Mouse (Mus musculus) kidney, postnatal 10 days (tissue): Measurements from ENCODE around the gene Ptpn9.

ENCODE experiments used
- DNase-seq: peaks from one replicate; pipeline ENCODE4 v3.0.0; 2021; ENCODE audit warnings: mixed read lengths

Gene Ptpn9

GRCm38 (mm10) chr9:57014766-57015165 lies 20.0 kb downstream of the Ptpn9 start:
- DNase-seq = peak; percentile 66

DNA sequence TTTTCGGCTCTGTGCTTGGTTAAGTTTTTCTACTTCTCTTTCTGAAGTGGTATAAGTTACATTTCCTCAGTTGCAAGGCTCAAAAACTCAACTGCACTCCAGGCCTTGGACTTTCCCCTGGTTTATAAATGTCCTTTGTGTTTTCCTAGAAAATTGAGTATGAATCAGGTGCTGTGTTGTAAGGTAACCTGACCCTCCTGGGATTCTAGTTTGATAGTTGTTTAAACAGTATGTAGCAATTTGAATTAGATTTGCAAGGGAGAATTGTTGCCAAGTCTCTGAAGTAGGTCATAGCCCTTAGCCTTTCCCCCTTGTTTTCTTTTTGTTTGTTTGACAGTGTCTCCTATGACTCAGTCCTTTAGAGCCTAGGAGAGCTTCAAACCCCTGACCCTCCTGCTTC lies 22.9 kb downstream of the Ptpn9 start:
- no peak for DNase-seq

- DNase-seq = no peak
These were observed 37.0 kb downstream of the Ptpn9 start for GRCm38 (mm10) chr9:57031756-57032155.

DNA sequence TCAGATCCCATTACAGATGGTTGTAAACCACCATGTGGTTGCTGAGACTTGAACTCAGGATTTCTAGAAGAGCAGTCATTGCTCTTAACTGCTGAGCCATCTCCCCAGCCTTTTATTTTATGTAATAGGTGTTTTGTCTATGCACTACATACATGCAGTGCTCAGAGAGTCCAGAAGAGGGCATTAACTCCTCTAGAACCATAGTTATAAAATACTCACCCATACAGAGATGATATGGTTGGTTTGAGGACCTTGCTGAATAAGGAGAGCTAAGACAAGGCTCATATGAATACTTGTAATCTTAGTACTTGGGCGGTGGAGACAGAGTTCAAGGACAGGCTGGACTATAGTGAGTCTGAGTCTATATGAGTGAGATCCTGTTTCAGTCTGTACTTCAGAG lies 61.5 kb downstream of the Ptpn9 start:
- peak; percentile 77 for DNase-seq

- no peak for DNase-seq
These were observed 69.4 kb downstream of the Ptpn9 start for GRCm38 (mm10) chr9:57064164-57064563.

- DNase-seq = no peak
These were observed 73.5 kb downstream of the Ptpn9 start for GRCm38 (mm10) chr9:57068266-57068665.

GRCm38 (mm10) chr9:57070262-57070661 lies 75.5 kb downstream of the Ptpn9 start:
- no peak for DNase-seq

DNA sequence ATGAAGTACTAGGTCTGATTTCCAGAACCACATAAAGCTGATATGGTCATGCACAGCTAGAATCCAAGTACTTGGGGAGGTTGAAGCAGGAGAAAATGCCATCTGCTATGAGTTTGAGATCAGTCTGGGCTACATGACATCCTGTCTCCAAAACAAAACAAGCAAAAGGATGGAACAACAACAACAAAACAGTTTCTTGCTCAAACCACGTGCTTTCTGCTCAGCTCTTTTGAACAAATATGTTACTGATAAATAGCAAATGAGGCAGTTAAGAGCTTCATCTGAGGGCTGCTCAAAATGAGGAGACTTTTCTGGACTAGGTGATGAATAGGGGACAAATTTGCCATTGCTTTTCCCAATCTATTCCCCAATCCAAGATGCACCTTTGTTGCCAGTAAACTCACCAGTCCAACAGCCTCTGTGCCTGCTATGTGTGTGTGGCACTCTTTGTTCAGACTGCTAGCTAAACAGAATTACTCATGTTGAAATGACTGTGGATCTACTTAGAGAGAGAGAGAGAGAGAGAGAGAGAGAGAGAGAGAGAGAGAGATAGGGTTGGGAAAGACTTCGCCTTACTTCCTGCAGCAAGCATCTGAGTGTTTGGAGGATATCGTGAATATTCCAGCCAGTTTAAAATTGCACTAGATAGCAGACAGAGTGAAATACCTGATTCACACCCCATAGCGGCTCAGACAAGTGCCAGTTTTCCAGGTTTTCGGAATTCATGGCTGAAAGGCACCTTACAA lies 76.2 kb downstream of the Ptpn9 start:
- no peak for DNase-seq

DNA sequence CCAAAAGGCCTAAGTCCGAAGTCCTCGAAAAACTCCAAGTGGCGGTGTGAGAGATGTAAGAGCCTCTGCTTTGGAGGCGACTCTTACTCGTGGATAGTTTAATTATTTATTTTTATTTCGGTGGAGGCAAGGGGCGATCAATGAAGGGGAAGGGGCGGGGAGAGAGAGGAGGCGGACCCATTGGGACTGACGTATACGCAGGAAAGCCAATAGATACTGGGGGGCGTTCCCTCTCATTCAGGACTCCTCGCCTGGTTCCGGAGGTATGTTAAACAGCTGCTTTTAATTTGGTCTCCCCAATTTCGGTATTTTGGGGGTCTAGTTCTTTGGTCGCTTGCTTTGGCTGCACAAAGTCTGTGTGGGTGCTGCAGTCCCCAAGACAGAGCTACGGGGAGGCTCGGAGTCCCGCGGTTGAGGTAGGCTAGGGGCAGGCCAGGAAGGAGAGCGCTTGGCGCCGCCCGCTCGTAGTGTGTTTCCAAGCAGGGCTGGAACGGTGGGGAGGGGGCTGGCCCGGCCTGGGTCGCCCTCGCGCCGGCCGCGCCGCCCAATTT lies 77.2 kb downstream of the Ptpn9 start, which contains the start of gene Sin3a:
Gene Sin3a, plus strand, starts transcription at position 240 of the 551 bp plus-strand sequence.
- peak; percentile 83 for DNase-seq

DNA sequence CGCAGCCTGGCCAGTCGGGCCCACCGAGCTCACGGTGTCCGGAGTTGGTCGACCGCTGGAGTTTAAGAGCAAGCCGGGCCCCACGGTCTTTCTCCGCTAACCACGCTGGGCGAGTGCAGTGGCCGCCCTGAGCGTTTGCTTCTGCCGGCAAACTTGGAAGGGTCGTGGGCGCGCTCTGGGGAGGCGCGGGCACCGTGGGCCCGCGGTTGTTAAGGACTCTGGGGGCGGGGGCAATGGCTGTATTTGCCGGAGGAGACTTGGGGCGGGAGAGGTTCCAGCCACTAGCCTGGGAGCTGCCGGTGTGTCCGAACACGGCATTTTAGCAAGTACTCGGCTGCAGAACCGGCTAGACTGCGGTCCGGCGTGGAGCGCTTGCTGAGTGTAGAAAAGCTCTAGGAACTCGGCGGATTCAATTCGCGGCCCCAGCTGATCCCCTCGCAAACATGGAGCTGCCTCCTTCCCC lies 77.8 kb downstream of the Ptpn9 start:
- DNase-seq = no peak

DNA sequence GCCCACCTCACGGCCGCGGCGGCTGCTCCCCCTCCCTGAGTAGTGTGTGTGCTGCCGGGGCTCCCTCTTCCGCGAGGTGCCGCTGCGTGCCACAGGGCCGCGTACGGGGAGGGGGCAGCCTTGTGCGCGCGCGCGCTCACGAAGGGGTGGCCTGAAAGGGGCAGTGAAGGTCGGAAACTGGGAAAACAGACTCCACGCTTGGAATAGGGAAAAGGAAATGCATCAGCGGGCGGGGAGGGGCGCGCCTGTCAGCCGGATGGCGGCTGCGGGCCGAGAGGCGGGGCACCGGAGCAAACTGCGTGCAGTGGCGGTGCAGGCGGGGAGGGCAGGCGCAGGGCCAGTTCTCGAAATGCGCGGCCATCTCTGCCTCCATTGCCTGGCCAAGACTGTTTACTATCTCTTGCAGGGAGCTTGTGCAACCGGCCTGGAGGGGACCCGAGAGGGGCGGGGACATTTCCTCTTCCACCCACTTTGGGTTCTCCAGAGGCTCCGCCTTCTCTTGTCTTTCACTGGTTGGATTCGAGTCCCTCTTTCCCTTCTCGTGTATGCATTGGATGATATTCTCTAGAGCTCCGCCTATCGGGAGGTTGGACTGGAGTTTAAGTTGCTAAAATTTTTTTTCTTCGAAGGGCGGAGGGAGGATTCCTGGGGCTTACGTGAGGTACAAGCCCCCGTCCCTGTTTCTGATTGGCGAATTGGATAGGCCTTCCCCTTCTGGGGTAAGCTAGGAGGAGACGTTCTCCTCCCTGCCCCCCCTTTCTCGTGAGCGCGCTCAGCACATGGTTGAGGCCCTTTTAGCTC lies 78.5 kb downstream of the Ptpn9 start:
- peak; percentile 98 for DNase-seq

DNA sequence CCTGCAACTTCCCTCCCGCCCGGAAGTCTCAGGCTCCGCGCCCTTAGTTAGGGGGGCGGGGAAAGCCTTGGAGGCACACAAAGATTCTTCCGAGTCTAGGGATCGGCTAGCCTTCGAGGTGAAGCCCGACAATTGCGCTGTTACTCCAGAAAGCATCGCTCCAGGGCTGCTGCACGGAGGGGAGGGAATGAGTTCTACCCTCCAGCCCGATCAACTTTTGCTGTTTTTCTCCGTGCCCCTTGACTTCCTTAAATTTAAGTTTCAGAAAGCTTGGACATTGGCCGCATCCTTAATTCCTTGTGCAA lies 79.0 kb downstream of the Ptpn9 start:
- no peak for DNase-seq

GRCm38 (mm10) chr9:57074171-57074821 lies 79.6 kb downstream of the Ptpn9 start:
- peak; percentile 72 for DNase-seq

DNA sequence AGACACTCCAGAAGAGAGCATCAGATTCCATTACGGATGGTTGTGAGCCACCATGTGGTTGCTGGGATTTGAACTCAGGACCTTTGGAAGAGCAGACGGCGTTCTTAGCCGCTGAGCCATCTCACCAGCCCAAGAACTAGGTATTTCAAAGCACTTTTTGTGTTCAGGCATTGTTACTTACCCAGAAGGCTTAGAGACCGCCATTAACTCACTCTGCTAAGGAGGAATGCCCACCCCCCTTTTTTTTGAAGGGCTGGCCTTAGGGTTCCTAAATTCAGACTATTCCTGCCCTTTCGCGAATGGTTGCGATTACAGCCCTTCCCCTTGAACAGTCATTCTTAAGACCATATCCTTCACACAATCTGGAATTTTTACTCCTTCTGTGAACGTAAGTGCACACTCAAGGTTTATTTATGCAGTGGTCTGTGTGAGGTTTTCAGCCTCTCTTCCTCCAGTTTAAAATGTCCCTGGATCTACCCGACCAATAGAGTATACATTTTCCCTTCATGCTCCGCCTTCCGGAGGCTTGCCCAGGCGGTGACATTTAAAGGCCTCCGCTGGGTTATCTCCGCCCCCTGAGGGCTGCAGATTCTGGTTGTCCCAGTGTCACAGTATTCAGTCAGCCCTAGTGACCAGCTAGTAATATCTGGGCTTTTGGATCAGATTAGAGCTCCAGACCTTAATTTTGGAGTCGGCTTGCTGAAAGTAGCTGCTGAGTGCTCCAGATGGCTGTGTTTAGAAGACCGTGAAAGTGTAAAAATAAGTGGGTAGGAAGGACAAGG lies 80.3 kb downstream of the Ptpn9 start:
- peak; percentile 85 for DNase-seq

DNA sequence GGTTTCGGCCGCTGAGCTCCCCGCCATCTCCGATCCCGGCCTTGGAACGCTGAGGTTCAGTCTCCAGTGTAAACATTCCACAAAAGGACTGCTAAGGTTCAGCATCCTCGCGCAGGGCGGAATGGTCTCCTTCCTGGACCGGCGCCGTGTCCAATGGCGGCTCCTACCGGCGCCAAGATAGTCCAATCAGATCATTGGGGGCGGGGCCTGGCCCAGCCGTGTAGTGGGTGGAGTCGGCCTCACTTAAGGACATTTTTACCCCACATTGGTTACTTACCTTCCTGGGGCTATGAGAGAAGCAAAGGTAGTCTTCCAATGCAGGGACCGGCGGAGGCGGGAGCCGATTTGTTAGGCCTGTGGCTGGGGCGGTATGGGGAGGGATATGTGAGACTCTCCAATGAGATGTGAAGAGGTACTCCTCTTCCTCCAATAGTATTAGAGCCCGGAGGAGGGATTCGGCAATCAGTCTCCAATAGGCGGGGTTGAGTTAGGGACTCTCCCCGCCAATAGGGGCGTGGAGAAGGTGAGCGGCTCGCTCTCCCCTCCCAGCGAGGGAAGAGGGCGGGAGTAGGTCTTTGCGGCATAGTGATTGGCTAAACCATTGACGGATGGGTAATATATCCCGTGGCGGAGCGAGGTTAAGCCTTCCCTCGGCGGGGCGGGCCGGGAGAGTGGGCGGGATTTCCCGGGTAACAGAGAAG lies 81.1 kb downstream of the Ptpn9 start:
- peak; percentile 98 for DNase-seq

GRCm38 (mm10) chr9:57076701-57077660 lies 82.3 kb downstream of the Ptpn9 start:
- peak; percentile 95 for DNase-seq

GRCm38 (mm10) chr9:57082236-57082635 lies 87.5 kb downstream of the Ptpn9 start:
- DNase-seq = no peak
